Mouse (Mus musculus) adipocyte (in vitro differentiated cells): ENCODE measurements at regions not wholly inside any gene's neighbourhood (a gene's known extent, or its start where the extent isn't known, plus 50 kb on each side); places are given as distances from the start of the nearest gene placed in this dataset.

Experiments
- DNase-seq: peaks from one replicate; pipeline ENCODE4 v3.0.0-alpha.2; 2016; ENCODE audit warnings: low spot score

DNA sequence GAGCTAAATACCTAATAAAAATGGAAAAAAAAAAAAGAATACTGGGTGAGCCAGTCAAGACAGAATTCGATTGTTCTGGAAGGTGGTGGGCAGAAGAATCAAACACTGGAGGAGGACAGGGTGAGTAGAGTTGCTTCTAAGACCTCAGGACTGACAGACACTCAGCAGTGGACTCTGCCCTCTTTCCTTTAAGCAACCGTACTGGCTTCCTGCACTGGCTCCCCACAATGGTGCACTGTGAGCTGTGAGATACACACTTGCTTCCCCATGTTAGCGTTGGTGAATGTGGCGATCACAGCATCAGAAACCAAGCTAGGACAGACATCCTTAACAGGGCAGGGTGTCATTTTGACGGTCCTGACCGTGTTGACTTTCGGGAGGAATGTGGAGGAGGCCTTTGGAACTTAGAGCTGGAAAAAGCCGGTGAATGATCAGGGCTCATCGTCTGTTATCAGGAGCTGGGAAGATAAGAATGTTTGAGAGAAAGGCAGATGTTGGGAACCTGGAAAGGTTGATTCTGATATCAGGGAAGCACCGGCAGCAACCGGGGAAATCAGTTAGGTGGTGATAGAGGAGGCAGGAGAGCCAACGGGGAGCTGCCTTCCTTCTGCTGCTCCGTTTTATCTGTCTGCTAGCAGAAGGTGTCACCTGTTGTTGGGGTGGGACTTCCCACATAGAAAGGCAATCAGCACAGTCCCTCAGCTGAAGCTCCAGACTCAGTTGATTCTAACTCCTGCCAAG, 254.8 kb downstream of the Ajap1 start:
- DNase-seq: no peak

GRCm38 (mm10) chr4:153224618-153225177, 257.9 kb downstream of the Ajap1 start:
- DNase-seq: no peak

DNA sequence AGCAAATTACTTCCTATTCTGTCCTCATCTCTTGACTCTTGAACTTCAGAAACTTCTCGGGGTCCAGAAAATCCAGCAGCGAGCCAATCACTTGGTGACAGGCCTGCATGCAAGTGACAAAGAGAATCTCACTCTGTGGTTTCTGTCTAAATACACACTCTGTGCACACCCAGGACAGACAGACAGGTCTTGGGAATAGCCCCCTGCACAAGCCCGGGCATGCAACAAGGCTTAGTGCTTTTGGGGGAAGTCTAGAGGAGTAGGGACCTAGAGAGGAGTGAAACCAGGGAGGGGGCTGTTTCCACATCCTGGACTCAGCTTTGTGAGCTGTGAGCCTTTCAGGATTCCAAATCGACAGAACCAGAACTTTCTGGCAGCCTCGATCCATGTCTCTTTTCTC, 259.6 kb downstream of the Ajap1 start:
- DNase-seq: no peak

- DNase-seq: no peak
Observed at GRCm38 (mm10) chr4:153220485-153220884, 262.1 kb downstream of the Ajap1 start.

- DNase-seq: no peak
Observed at GRCm38 (mm10) chr4:153220074-153220473, 262.5 kb downstream of the Ajap1 start.

DNA sequence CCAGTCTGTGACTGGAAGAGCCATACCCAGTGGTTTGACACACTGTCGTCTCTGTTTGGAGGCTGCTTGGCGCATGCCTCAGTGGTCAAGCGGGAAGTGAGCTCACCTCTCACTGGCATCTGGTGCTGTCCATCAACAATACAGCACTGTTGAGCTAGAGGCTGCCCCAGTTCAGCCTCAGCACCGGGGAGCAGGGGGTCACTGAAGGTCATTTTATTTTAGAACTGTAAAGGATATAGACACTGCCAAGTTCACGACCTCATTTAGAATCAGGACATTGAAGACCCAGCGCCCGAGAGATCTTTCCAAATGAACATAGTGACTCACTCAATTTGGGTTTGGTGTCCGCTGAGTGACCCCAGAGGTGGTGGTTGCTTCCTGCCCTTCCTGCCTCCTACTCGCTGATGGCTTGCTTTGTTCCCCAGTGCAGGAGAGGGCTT, 265.1 kb downstream of the Ajap1 start:
- no peak for DNase-seq

- no peak for DNase-seq
Observed at GRCm38 (mm10) chr4:153212095-153212494, 270.5 kb downstream of the Ajap1 start.

DNA sequence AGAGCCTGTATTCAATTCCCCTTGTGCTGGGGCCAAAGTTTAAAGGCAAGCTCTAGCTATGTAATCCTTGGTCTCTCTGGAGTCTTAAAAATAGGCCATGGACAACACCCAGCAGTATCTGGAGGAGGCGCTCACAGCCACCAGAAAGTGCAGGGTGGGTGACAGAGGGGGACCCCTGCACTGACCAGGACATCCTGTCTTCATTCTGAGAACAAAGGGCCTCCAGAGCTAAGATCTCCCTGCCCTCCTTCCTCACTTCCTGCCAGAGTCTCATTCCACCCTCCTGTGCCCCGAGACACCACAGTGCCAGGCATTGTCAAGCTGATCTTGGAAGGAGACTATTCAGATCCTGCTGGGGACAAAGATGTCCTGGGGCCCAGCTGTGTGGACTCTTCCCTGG, 273.8 kb downstream of the Ajap1 start:
- no peak for DNase-seq

GRCm38 (mm10) chr4:153208215-153208614, 274.4 kb downstream of the Ajap1 start:
- DNase-seq: no peak

GRCm38 (mm10) chr4:153207578-153208102, 275.0 kb downstream of the Ajap1 start:
- DNase-seq: no peak

GRCm38 (mm10) chr4:153206789-153207457, 275.7 kb downstream of the Ajap1 start:
- no peak for DNase-seq

- no peak for DNase-seq
Observed at GRCm38 (mm10) chr4:153204764-153205163, 277.8 kb downstream of the Ajap1 start.

- DNase-seq: no peak
Observed at GRCm38 (mm10) chr4:153200799-153201770, 281.5 kb downstream of the Ajap1 start.

GRCm38 (mm10) chr4:153189485-153189884, 293.1 kb downstream of the Ajap1 start:
- no peak for DNase-seq

- DNase-seq: no peak
Observed at GRCm38 (mm10) chr4:153188504-153189031, 294.0 kb downstream of the Ajap1 start.

- DNase-seq: no peak
Observed at GRCm38 (mm10) chr4:153187959-153188503, 294.6 kb downstream of the Ajap1 start.

DNA sequence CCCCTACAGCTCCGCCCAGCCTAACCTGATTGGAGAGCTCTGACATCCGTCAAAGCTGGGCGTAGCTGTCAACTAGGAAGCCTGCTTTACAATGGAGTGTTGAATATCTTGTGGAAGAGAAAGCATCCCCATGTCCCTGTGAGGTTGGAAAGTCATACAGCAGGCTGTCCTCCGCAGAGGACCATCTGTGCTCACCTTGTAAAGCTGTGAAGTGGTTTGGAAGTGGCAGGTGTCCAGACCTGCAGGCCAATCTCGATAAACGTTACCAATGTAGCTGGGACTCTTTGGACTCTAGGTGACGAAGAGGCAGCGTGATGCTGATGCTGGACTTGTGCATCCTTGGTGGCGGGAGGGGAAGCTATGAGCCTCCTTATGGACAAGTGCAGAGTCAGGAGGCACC, 305.1 kb downstream of the Ajap1 start:
- no peak for DNase-seq

DNA sequence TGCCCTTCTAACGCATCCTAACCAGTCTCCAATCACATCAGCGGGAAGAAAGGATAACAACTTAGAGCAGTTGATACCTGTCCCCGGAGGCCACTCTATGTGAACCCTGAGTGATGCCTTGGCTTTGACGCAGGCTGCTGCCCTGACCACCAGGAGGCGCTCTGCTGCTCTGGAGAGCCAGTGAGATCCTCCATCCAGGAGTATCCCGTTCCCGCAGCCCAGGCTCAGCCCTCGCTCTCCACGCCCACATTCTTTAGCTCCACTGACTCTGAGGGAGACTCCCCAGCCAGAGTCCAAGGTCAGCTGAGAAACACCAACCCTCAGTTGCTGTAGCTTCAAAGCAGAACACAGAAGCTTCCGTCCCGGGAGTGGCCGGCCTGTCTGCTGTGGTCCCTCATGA, 307.0 kb downstream of the Ajap1 start:
- DNase-seq: no peak

DNA sequence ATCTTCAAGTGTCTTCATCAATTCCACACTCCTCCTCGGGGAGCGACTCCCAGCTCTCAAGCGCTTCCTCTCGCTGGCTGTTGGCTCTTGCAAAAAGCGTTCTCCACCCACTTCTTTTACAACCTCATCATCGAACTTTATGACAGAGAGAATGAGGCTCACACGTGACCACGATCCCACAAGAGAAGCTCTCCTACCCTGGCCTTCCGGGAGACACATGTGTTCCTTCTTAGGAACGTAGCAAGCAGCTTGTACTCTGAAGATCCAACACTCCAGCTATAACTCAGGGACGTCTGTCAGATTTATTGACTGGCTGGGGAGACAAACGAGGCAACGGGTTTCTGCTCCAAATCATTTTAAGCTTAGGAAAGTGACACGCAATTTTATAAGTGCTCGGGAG, 307.5 kb downstream of the Ajap1 start:
- DNase-seq: no peak

DNA sequence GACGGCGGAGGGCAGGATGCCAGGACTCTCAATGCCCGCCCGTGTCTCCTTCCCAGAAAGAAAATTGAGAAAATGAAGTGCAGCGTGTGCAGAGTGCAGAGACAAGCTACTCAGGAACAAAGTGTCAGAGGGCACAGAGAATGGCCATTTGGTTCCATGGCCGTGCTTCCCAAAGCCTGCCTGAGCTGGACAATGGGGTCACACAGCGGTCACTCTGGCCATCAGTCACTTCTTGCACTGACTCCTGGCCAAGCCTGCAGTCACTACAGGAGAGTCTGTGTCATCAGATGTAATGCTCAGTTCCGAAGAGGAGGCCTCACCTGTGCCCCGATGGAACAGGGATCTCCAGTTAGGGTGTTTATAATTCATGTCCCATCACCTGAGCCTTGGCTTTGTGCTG, 312.6 kb downstream of the Ajap1 start:
- no peak for DNase-seq

DNA sequence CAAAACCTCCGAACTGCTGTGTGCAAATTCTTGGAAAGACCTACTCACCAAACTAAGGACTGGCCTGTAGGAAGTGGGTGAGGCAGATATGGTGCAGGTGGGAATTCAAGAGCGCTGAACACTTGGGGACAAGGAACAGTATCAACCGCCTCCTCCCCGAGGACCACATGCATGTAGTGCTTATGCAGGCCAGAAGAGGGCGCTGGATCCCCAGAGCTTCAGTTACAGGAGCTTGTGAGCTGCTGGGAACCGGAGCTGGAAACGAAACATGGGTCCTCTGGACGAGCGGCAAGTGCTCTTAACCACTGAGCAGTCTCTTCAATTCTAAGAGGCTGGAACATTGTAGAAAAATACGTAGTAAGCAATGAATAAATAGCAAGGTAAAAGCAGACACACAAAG, 317.8 kb downstream of the Ajap1 start:
- no peak for DNase-seq
